Mouse (Mus musculus) NIH3T3 (cell line): ENCODE data around the gene Arl4a.

ENCODE experiments used
- DNase-seq: peaks from one replicate; pipeline ENCODE4 v3.0.0-alpha.2; 2012; ENCODE audit warnings: low read depth

The Arl4a gene

DNA sequence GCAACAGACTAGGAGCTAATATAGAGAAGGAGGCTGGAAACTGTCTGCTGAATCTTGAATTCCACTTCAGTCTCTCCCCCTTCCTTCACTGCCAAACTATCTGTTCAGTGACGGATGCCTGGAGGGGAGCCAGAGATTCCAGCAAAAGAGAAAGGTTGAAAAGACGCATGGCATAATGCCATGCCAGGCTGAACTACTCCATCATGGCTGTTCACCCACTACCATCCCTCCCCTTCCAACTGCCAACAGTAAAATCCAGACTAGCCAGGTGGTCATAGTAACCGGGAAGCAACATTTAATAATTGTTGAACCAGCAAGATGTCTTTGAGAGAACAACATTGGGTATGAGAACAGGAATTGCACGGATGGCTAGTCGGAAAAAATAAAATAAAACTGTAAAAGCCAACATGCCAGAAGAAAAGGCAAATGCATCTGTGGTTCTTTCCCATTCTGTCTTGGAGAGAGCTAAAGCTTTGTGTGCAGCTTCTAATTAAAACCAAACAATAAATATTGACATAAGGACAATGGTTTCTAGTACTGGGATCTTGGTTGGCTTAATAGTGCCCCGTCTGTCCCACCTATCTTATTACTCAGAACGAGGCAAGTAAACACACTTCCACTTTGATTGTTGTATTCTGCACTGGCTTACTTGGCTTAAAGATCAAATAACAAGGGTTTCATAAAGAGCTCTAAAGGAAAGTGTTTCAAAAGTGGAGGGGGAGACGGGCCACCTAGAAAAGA lies 79.7 kb downstream of the Arl4a start:
- DNase-seq, result no peak

DNA sequence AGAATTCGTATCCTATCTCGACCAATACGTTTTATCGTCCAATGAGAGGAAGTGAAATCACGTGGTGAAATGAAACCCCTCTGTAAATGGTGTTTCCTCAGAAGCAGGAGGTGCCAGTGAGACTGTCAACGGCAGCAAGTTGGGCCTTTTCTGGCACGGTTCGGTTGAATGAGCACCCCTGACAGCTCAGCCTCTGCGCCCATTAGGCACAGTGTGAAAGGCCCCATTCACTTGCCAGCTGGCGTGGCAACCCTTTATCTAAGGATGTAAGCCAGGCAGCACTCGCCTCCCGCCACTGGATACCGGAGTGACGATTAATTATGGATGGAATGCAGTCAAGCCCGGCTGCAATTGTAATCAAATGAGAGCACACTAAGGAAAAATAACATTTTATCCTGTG lies 81.4 kb downstream of the Arl4a start:
- DNase-seq, result no peak
